Mouse (Mus musculus) frontal cortex, postnatal 25 days (tissue): ENCODE results near the gene Olfr1389.
"Not testable (repeated sequence)": the region's sequence is repeated elsewhere in the genome, so short reads cannot be mapped to it uniquely, and the experiment has no call there.

Source experiments
- DNase-seq, 2 experiments: peaks; one replicate each; pipeline ENCODE4 v3.0.0; 2022; ENCODE audit warnings: low spot score in 2 of 2

Olfr1389 gene

GRCm38 (mm10) chr11:49422767-49423166 lies at the start of gene Olfr1389:
Gene Olfr1389 (plus strand): TSS chr11:49423067.
- no peak for DNase-seq

- no peak for DNase-seq
Observed at GRCm38 (mm10) chr11:49383133-49383532, 39.7 kb upstream of the Olfr1389 start.

- DNase-seq: not testable (repeated sequence)
Observed at GRCm38 (mm10) chr11:49386118-49386517, 36.7 kb upstream of the Olfr1389 start.

- DNase-seq: not testable (repeated sequence)
Observed at GRCm38 (mm10) chr11:49392707-49393106, 30.2 kb upstream of the Olfr1389 start.

- no peak for DNase-seq
Observed at GRCm38 (mm10) chr11:49406784-49407183, 16.1 kb upstream of the Olfr1389 start.

GRCm38 (mm10) chr11:49410540-49410939 lies 12.3 kb upstream of the Olfr1389 start:
- no peak for DNase-seq

- no peak for DNase-seq
Observed at GRCm38 (mm10) chr11:49425257-49425927, 2.5 kb downstream of the Olfr1389 start.

- DNase-seq: no peak
Observed at GRCm38 (mm10) chr11:49429641-49430040, 6.8 kb downstream of the Olfr1389 start.

- no peak for DNase-seq
Observed at GRCm38 (mm10) chr11:49436411-49436810, 13.5 kb downstream of the Olfr1389 start, which contains the start of gene Olfr1388. Gene Olfr1388 (plus strand): TSS chr11:49436624.

- DNase-seq: no peak
Observed at GRCm38 (mm10) chr11:49455043-49455442, 32.2 kb downstream of the Olfr1389 start, which contains the start of gene Olfr1387. Gene Olfr1387 (plus strand): TSS chr11:49455343.

- DNase-seq: not testable (repeated sequence)
Observed at GRCm38 (mm10) chr11:49464746-49465145, 41.9 kb downstream of the Olfr1389 start, which contains the start of gene Olfr1386. Gene Olfr1386 (plus strand): TSS chr11:49465046.
